Mouse (Mus musculus) C2C12 (cell line): Measurements from ENCODE around the gene Fbxl20. TPM values are rescaled to one million over a fixed set of nuclear protein-coding genes. Genes with fewer than 3 reads are reported as not detected.

Experiments
- H3K27me3 ChIP-seq: one replicate; pipeline ENCODE4 v1.6.1; 2011; ENCODE audit not compliant: control insufficient read depth, insufficient read depth, insufficient read length
- H3K36me3 ChIP-seq: one replicate; pipeline ENCODE4 v1.6.1; 2011; ENCODE audit not compliant: control insufficient read depth, insufficient read depth
- H3K4me3 ChIP-seq: one replicate; pipeline ENCODE4 v1.5.1; 2011; ENCODE audit warnings: mild to moderate bottlenecking, control low read depth; ENCODE audit not compliant: poor library complexity, insufficient read depth, severe bottlenecking
- H3K79me2 ChIP-seq: one replicate; pipeline ENCODE4 v1.6.1; 2011; ENCODE audit not compliant: control insufficient read depth, insufficient read depth
- H3K79me3 ChIP-seq: one replicate; pipeline ENCODE4 v1.6.1; 2011; ENCODE audit warnings: low read depth, control low read depth
- H3ac ChIP-seq: one replicate; pipeline ENCODE3; 2011; ENCODE audit warnings: low read depth; ENCODE audit not compliant: control insufficient read depth, insufficient read length
- CEBPB ChIP-seq: IDR thresholded peaks from one replicate; pipeline ENCODE4 v1.6.1; 2011; ENCODE audit warnings: low read depth, mild to moderate bottlenecking, control low read depth, moderate library complexity
- CTCF ChIP-seq: IDR thresholded peaks from one replicate; pipeline ENCODE4 v1.5.1; 2011; ENCODE audit not compliant: control insufficient read depth, insufficient read depth, insufficient read length
- FOSL1 ChIP-seq: IDR thresholded peaks from one replicate; pipeline ENCODE4 v1.8.0; 2011; ENCODE audit warnings: mild to moderate bottlenecking, low read length; ENCODE audit not compliant: poor library complexity, insufficient read depth, severe bottlenecking
- MAX ChIP-seq: IDR thresholded peaks from one replicate; pipeline ENCODE4 v1.6.1; 2011; ENCODE audit warnings: mild to moderate bottlenecking, control low read depth
- MYOD1 ChIP-seq: IDR thresholded peaks from one replicate; pipeline ENCODE4 v1.6.1; 2011; ENCODE audit warnings: low read depth; ENCODE audit not compliant: control insufficient read depth, insufficient read length
- MYOG ChIP-seq: IDR thresholded peaks from one replicate; pipeline ENCODE4 v1.6.1; 2011; ENCODE audit not compliant: control insufficient read depth, insufficient read length; ENCODE audit errors: extremely low read depth
- USF1 ChIP-seq: IDR thresholded peaks from one replicate; pipeline ENCODE4 v1.6.1; 2011; ENCODE audit warnings: low read depth, mild to moderate bottlenecking, control low read depth, moderate library complexity
- polyA plus RNA-seq: library from polyadenylated mRNA; unstranded; fragments of >200 nt; fragmentation: generic; extraction: Trizol; gene quantifications from one replicate; pipeline ENCODE4 v1.2.1, GENCODE M21; 2012; ENCODE audit warnings: missing spikeins

Gene Fbxl20
- polyA plus RNA-seq, 1 experiment, result 2.0 TPM

GRCm38 (mm10) chr11:98086574-98086973, 63.6 kb downstream of the Fbxl20 start:
- H3K4me3 ChIP-seq, result no peak overlapping the region
- H3K36me3 ChIP-seq, result no peaks in the 10 kb centered on the region
- no peak for TF ChIP-seq FOSL1
- no peak for TF ChIP-seq MYOD1
- no peak for TF ChIP-seq CTCF
- no peak for TF ChIP-seq CEBPB
- no peak for TF ChIP-seq MAX
- TF ChIP-seq MYOG, result no peak
- no peak for TF ChIP-seq USF1
- no peaks in the 10 kb centered on the region for H3K27me3 ChIP-seq
- H3K79me3 ChIP-seq, result no peaks in the 10 kb centered on the region
- H3K79me2 ChIP-seq, result no peaks in the 10 kb centered on the region
- H3ac ChIP-seq, result no peak overlapping the region

GRCm38 (mm10) chr11:98086141-98086540, 64.1 kb downstream of the Fbxl20 start:
- Histone ChIP-seq H3ac (no peak overlapping the region), H3K79me2 (no peaks in the 10 kb centered on the region), H3K36me3 (no peaks in the 10 kb centered on the region), H3K4me3 (no peak overlapping the region), H3K27me3 (no peaks in the 10 kb centered on the region), H3K79me3 (no peaks in the 10 kb centered on the region)
- TF ChIP-seq MYOD1, result no peak
- TF ChIP-seq USF1, result no peak
- no peak for TF ChIP-seq CTCF
- TF ChIP-seq MYOG, result no peak
- no peak for TF ChIP-seq MAX
- no peak for TF ChIP-seq FOSL1
- no peak for TF ChIP-seq CEBPB

- Histone ChIP-seq H3K27me3 (no peaks in the 10 kb centered on the region), H3K79me3 (no peaks in the 10 kb centered on the region)
Measured at GRCm38 (mm10) chr11:98082745-98083144, 67.5 kb downstream of the Fbxl20 start.

GRCm38 (mm10) chr11:98080450-98080849, 69.8 kb downstream of the Fbxl20 start:
- H3K79me2 ChIP-seq, result no peaks in the 10 kb centered on the region
- no peak overlapping the region for H3ac ChIP-seq
- no peak overlapping the region for H3K4me3 ChIP-seq
- no peaks in the 10 kb centered on the region for H3K36me3 ChIP-seq
- no peaks in the 10 kb centered on the region for H3K79me3 ChIP-seq
- no peak for TF ChIP-seq FOSL1
- TF ChIP-seq CTCF, result no peak
- H3K27me3 ChIP-seq, result no peaks in the 10 kb centered on the region

More at GRCm38 (mm10) chr11:98082745-98083144, 67.5 kb downstream of the Fbxl20 start:
- Histone ChIP-seq H3K4me3 (no peak overlapping the region), H3K79me2 (no peaks in the 10 kb centered on the region), H3K36me3 (no peaks in the 10 kb centered on the region), H3ac (no peak overlapping the region)
- TF ChIP-seq FOSL1, result no peak
- TF ChIP-seq CTCF, result no peak
- TF ChIP-seq CEBPB, result no peak
- TF ChIP-seq MYOG, result no peak
- TF ChIP-seq MYOD1, result no peak
- TF ChIP-seq USF1, result no peak

- H3K79me3 ChIP-seq, result no peaks in the 10 kb centered on the region
- no peaks in the 10 kb centered on the region for H3K79me2 ChIP-seq
- H3K27me3 ChIP-seq, result no peaks in the 10 kb centered on the region
- no peak overlapping the region for H3ac ChIP-seq
- TF ChIP-seq MYOG (no peak), CEBPB (no peak), USF1 (no peak), MAX (no peak), FOSL1 (no peak), CTCF (no peak), MYOD1 (no peak)
- H3K36me3 ChIP-seq, result no peaks in the 10 kb centered on the region
- no peak overlapping the region for H3K4me3 ChIP-seq
Measured at GRCm38 (mm10) chr11:98077086-98077485, 73.1 kb downstream of the Fbxl20 start.

- H3K4me3 ChIP-seq, result no peak overlapping the region
- peak overlapping the region; percentile 3 for H3ac ChIP-seq
- no peaks in the 10 kb centered on the region for H3K36me3 ChIP-seq
- H3K79me3 ChIP-seq, result no peaks in the 10 kb centered on the region
- H3K27me3 ChIP-seq, result no peaks in the 10 kb centered on the region
- TF ChIP-seq CTCF (peak; percentile 41), MAX (no peak)
- H3K79me2 ChIP-seq, result no peaks in the 10 kb centered on the region
Measured at GRCm38 (mm10) chr11:98075195-98075808, 74.9 kb downstream of the Fbxl20 start.
